Mouse (Mus musculus) embryo, embryonic 9.5 days (tissue): ENCODE measurements around the gene Wwp2.

Experiments used
- DNase-seq: peaks from one replicate; pipeline ENCODE4 v3.0.0-alpha.2; 2017; ENCODE audit errors: extremely low spot score

Gene Wwp2

GRCm38 (mm10) chr8:107510204-107510603, 74.0 kb downstream of the Wwp2 start:
- DNase-seq: no peak

GRCm38 (mm10) chr8:107510766-107511165, 74.6 kb downstream of the Wwp2 start:
- DNase-seq: no peak

- no peak for DNase-seq
Observed at GRCm38 (mm10) chr8:107513249-107513648, 77.1 kb downstream of the Wwp2 start.

- DNase-seq: no peak
Observed at GRCm38 (mm10) chr8:107514949-107515721, 79.0 kb downstream of the Wwp2 start.

DNA sequence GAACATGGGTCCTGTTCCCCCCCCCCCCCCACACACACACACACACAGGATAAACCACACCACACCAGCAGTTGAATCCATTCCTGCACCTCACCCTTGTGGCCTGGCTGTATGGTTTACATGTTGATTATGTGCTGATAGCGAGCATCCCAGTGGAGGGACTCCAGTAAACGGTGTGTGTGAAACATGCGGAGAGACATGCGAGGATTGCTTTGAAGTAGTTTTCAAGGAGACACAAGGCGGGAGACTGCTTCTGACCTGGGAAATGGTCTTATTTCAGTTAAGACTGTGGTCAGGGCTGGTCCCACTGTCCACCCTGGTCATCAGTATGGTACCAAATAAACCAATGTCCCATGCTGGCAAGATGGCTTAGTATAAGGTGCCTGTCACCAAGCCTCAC, 82.6 kb downstream of the Wwp2 start:
- DNase-seq: no peak

DNA sequence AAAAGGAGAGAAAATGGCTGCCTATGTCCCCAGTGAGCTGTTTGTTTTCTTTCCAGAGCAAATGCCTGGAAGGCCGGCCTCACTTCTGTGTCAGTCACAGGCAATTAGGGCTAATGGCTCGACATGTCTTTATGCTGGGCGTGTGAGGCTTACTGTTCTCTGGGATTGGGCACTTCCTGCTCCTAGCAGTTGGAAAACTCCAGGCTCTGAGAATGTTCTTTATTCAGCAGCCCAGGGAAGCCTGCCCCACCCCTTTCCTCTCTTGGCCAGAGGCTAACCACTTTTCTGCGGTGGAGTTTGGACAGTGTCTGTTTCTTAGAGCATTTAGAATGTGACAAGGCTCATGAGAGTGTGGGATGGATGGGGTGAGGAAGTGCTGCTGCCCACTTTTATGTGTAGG, 83.7 kb downstream of the Wwp2 start:
- DNase-seq: peak; percentile 42

GRCm38 (mm10) chr8:107521788-107522554, 85.8 kb downstream of the Wwp2 start:
- no peak for DNase-seq

- no peak for DNase-seq
Observed at GRCm38 (mm10) chr8:107522555-107522833, 86.3 kb downstream of the Wwp2 start.

DNA sequence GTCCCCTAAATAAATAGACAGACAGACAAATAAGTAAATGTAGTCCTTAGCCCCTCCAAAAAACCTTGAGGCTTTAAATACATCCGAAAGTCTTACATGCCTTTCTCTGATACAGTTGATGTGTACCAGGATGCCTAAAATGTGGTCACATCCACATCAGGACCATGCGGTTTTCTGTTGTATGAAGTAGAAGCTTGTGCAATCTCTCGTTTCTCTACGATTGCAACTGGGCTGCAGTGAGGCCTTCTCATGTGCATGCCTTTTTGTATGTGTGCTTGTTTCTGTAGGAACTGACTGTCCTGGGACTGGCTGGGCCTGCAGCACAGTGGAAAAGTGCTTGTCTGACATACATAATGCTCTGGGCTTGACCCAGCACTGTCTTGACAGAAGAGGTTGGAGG, 88.4 kb downstream of the Wwp2 start:
- no peak for DNase-seq

DNA sequence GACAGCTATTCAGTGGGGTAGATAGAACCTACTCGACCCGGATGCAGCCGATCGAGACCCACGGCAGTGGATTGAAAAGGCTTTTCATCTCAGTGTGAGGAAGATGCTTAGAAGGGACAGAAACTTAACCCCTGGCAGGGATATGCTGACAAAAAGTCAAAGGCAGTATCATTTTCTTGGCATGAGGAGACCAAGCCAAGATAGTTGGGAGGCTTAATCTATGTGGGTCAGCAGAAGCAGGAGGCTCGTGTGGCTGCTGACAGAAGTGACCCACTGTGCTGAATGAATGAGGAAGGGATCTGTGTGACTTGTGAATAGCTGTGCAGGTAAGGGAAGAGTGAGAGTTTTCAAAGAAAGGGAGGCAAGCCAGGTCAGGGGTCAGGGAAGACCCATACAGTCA, 92.6 kb downstream of the Wwp2 start:
- DNase-seq: no peak

DNA sequence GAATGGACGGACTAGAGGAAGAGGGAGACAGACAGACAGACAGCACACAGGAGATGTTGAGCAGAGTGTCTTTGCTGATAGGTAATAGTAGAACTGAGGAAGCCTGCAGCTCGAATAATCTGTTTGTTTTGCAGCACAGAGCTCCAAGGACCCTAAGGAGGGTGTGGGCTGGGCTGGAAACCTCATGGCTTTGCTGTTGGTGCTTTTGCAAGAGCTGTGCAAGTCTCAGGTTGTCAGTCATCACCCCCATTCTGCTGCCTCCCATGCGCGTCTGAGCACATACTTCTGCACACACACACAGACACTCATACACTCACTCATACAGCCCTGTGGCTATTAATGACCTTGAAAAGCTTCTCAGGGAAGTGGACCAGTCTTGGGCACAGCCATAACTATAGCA, 101.3 kb downstream of the Wwp2 start:
- no peak for DNase-seq

GRCm38 (mm10) chr8:107540623-107541022, 104.5 kb downstream of the Wwp2 start:
- DNase-seq: no peak

DNA sequence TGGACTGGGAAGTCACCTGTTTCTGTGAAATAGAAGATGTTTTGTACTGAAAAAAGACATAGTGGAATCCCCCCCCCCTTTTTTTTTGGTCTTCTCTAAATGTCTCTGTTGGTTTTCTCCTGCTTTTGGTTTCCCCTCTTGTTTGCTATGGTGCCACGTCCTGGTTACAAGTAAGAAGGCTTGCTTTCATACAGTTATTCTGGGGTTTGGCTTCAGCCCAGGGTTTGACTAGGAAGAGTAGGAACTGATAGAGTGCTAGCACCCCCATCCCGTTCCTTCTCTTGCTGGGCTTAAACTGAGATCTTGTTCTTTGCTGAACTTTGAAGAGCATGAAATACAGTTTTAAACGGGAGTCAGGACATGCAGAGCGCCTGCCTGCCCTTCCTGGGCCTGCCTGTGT, 105.2 kb downstream of the Wwp2 start:
- no peak for DNase-seq

GRCm38 (mm10) chr8:107542151-107542550, 106.0 kb downstream of the Wwp2 start:
- no peak for DNase-seq

GRCm38 (mm10) chr8:107543714-107544113, 107.5 kb downstream of the Wwp2 start:
- DNase-seq: no peak

GRCm38 (mm10) chr8:107544211-107544610, 108.0 kb downstream of the Wwp2 start:
- no peak for DNase-seq

- peak; percentile 52 for DNase-seq
Observed at GRCm38 (mm10) chr8:107544651-107545174, 108.5 kb downstream of the Wwp2 start.

GRCm38 (mm10) chr8:107545621-107546152, 109.5 kb downstream of the Wwp2 start:
- DNase-seq: no peak

DNA sequence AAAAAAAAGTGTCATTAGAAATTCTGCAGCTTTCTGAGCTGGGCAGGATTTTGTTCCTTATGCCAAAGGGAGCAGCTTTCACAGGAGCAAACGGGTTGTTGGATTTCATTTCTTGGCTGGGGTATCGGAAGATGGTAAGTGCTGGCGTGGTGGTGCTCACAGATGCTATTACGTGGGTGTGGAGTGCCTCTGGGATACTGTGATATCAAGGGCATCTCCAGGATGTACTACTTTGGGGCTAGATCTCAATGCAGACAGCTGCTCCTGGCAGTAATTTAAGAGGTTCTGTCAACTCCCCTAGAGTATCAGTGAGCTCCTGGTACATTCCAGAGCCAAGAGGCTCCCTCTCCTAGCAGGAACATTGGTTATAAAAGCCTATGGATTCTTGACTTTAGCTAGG, 110.0 kb downstream of the Wwp2 start:
- no peak for DNase-seq

- no peak for DNase-seq
Observed at GRCm38 (mm10) chr8:107546817-107547216, 110.7 kb downstream of the Wwp2 start.

DNA sequence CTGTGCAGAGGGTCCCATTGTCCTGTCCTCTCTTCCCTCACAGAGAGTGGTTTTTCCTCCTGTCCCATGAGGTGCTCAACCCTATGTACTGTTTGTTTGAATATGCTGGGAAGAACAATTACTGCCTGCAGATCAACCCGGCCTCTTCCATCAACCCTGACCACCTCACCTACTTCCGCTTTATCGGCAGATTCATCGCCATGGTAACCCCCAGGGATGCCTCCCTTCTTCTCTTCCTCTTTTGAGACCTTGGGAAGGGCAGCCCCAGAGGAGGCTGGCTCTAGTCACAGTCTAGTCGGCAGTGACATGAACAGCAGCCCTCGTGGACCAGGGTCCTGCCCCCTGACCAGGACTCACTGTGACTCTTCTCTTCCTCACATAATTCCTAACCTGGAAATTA, 116.1 kb downstream of the Wwp2 start:
- no peak for DNase-seq

GRCm38 (mm10) chr8:107555231-107555630, 119.1 kb downstream of the Wwp2 start:
- DNase-seq: no peak

DNA sequence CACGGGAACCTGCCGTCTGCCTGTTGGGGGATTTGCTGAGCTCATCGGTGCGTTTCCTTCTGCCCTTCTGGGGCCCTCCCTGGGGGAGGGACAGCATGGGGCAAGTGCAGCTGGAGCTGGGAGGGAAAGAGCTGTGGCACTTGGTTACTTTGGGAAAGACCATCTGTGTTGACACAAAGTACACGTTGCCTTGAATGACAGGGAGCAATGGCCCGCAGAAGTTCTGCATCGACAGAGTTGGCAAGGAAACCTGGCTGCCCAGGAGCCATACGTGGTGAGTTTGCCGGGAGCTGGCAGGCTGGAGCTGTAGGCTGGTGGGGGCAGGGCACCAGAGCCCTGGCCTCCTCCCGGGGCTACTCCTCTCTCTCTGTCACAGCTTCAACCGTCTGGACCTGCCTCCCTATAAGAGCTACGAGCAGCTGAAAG, 120.4 kb downstream of the Wwp2 start:
- DNase-seq: no peak
